Mouse (Mus musculus) Patski (cell line): ENCODE data around the gene Bcas3. TPM values are rescaled to one million over a fixed set of nuclear protein-coding genes. Genes with fewer than 3 reads are reported as not detected.

ENCODE experiments used
- ATAC-seq: fragments of 100-300 bp; one replicate; pipeline ENCODE4 v1.8.0; 2021
- CTCF ChIA-PET: fragments of 350-600 bp; sonication (Branson Sonifier 250); formaldehyde crosslinking; loops from one replicate; lab custom pipeline; 2022; ENCODE audit warnings: inconsistent platforms; lab: Charles Lee
- POLR2A ChIA-PET: fragments of 350-600 bp; sonication (Branson Sonifier 250); formaldehyde crosslinking; loops from one replicate; lab custom pipeline; 2022; ENCODE audit warnings: antibody characterized with exemption, inconsistent platforms; lab: Charles Lee
- DNase-seq: peaks from one replicate; pipeline ENCODE4 v3.0.0-alpha.2; 2011; ENCODE audit warnings: low read depth, low spot score
- H3K27me3 ChIP-seq: fragments of 371-371 bp; one replicate; pipeline ENCODE4 v1.5.1; 2021
- CTCF ChIP-seq: fragments of 100-300 bp; IDR thresholded peaks from one replicate; pipeline ENCODE4 v1.5.1; 2021
- in situ Hi-C: fragments of 300-500 bp; cut with MboI; formaldehyde crosslinking; loops from 3 replicates; pipeline ENCODE4 v1.11.1; 2018; ENCODE audit warnings: low pct_unique_long_range_greater_than_20kb, mixed read lengths
- polyA plus RNA-seq: library from polyadenylated mRNA; unstranded; gene quantifications from one replicate; pipeline ENCODE4 v1.2.3, GENCODE M21; 2021

The Bcas3 gene
- 31.6 TPM for polyA plus RNA-seq

- peak; percentile 98 for ATAC-seq
Observed at GRCm38 (mm10) chr11:85352539-85353380, at the start of gene Bcas3. Gene Bcas3 (plus strand): TSS chr11:85353167.

GRCm38 (mm10) chr11:85306577-85307260 is 46.2 kb upstream of the Bcas3 start:
- H3K27me3 ChIP-seq = no peaks in the 10 kb centered on the region
- TF ChIP-seq CTCF = no peak
- ATAC-seq (no peak), DNase-seq (no peak)
- CTCF ChIA-PET = no interaction called here
- in situ Hi-C loops = loop anchor here (5.0 kb wide), 1 partner anchor 34 kb away; no protein-coding TSS in a partner anchor
- POLR2A ChIA-PET = interaction anchor here (0.6 kb wide), 1 partner anchor 25 kb away, joined by 3 read pairs; no protein-coding TSS in a partner anchor

More at GRCm38 (mm10) chr11:85352539-85353380, at the start of gene Bcas3:
- no peak for TF ChIP-seq CTCF
- ChIA-PET POLR2A (interaction anchor here (1.1 kb wide), 1 partner anchor 10 kb away, joined by 3 read pairs; no protein-coding TSS in a partner anchor), CTCF (interaction anchor here (1.2 to 1.6 kb wide), 4 partner anchors 10 to 183 kb away, joined by 4 to 6 read pairs (median 4); no protein-coding TSS in a partner anchor)
- no peaks in the 10 kb centered on the region for H3K27me3 ChIP-seq
- peak; percentile 89 for DNase-seq
- in situ Hi-C loops = loop anchor here (5.0 kb wide), 1 partner anchor 180 kb away; the partner anchor contains the start of gene 1700125H20Rik

- TF ChIP-seq CTCF = peak; percentile 38
- CTCF ChIA-PET = no interaction called here
- ATAC-seq = no peak
- POLR2A ChIA-PET = interaction anchor here (0.9 kb wide), 1 partner anchor 33 kb away, joined by 3 read pairs; no protein-coding TSS in a partner anchor
- no peak for DNase-seq
- in situ Hi-C loops = loop anchor here (5.0 kb wide), 1 partner anchor 36 kb away; no protein-coding TSS in a partner anchor
- no peaks in the 10 kb centered on the region for H3K27me3 ChIP-seq
Observed at GRCm38 (mm10) chr11:85308799-85309198, 44.2 kb upstream of the Bcas3 start.

GRCm38 (mm10) chr11:85310407-85310712 is 42.6 kb upstream of the Bcas3 start:
- ATAC-seq = no peak
- H3K27me3 ChIP-seq = no peaks in the 10 kb centered on the region
- in situ Hi-C loops = no loop called here
- POLR2A ChIA-PET = interaction anchor here (0.7 to 1.0 kb wide), 2 partner anchors 12 to 85 kb away, joined by 3 read pairs; no protein-coding TSS in a partner anchor
- no peak for TF ChIP-seq CTCF
- CTCF ChIA-PET = no interaction called here
- no peak for DNase-seq

- peak; percentile 84 for DNase-seq
- no peak for TF ChIP-seq CTCF
- ChIA-PET CTCF (no interaction called here), POLR2A (interaction anchor here (1.0 kb wide), 1 partner anchor 86 kb away, joined by 3 read pairs; no protein-coding TSS in a partner anchor)
- peak; percentile 87 for ATAC-seq
- in situ Hi-C loops = no loop called here
- no peaks in the 10 kb centered on the region for H3K27me3 ChIP-seq
Observed at GRCm38 (mm10) chr11:85310713-85311574, 42.0 kb upstream of the Bcas3 start, which contains the start of gene Ppm1d. Gene Ppm1d (plus strand): TSS chr11:85311244.

GRCm38 (mm10) chr11:85311645-85312490 is 41.1 kb upstream of the Bcas3 start:
- ATAC-seq (peak; percentile 36), DNase-seq (no peak)
- TF ChIP-seq CTCF = peak; percentile 60
- ChIA-PET CTCF (no interaction called here), POLR2A (no interaction called here)
- no peaks in the 10 kb centered on the region for H3K27me3 ChIP-seq
- in situ Hi-C loops = no loop called here

GRCm38 (mm10) chr11:85312818-85313217 is 40.1 kb upstream of the Bcas3 start:
- no peaks in the 10 kb centered on the region for H3K27me3 ChIP-seq
- in situ Hi-C loops = no loop called here
- TF ChIP-seq CTCF = no peak
- DNase-seq (no peak), ATAC-seq (no peak)
- ChIA-PET CTCF (interaction anchor here (1.1 kb wide), 1 partner anchor 42 kb away, joined by 3 read pairs; no protein-coding TSS in a partner anchor), POLR2A (no interaction called here)

GRCm38 (mm10) chr11:85313361-85313760 is 39.6 kb upstream of the Bcas3 start:
- H3K27me3 ChIP-seq = no peaks in the 10 kb centered on the region
- ChIA-PET POLR2A (no interaction called here), CTCF (interaction anchor here (0.7 to 1.1 kb wide), 3 partner anchors 9 to 42 kb away, joined by 3 read pairs; no protein-coding TSS in a partner anchor)
- DNase-seq (no peak), ATAC-seq (no peak)
- in situ Hi-C loops = no loop called here
- TF ChIP-seq CTCF = no peak
